Mouse (Mus musculus) forebrain, embryonic 10.5 days (tissue): ENCODE data around the gene Anapc15-ps. TPM values are rescaled to one million over a fixed set of nuclear protein-coding genes. Genes with fewer than 3 reads are reported as not detected.
A peak's percentile ranks its signal among the peaks of the same experiment; 100 is the strongest.

ENCODE experiments used
- DNase-seq: peaks from one replicate; pipeline ENCODE4 v3.0.0-alpha.2; 2017; ENCODE audit warnings: low spot score; ENCODE audit errors: extremely low spot score
- H3K27ac ChIP-seq: fragments of 300-500 bp; sonication (generic); 2 replicates; pipeline ENCODE4 v1.5.1; 2016; ENCODE audit warnings: mild to moderate bottlenecking
- H3K27me3 ChIP-seq: fragments of 300-500 bp; sonication (generic); 2 replicates; pipeline ENCODE4 v1.6.1; 2016; ENCODE audit warnings: mild to moderate bottlenecking; ENCODE audit not compliant: poor library complexity, severe bottlenecking
- H3K36me3 ChIP-seq: fragments of 300-500 bp; sonication (generic); replicated peaks from 2 replicates; pipeline ENCODE4 v1.6.1; 2016; ENCODE audit warnings: mild to moderate bottlenecking, moderate library complexity
- H3K4me1 ChIP-seq: fragments of 300-500 bp; sonication (generic); 2 replicates; pipeline ENCODE4 v1.6.1; 2016
- H3K4me3 ChIP-seq: fragments of 300-500 bp; sonication (generic); 2 replicates; pipeline ENCODE4 v1.5.1; 2016; ENCODE audit warnings: mild to moderate bottlenecking, moderate library complexity
- H3K9me3 ChIP-seq: fragments of 300-500 bp; sonication (generic); 2 replicates; pipeline ENCODE4 v1.6.1; 2016; ENCODE audit warnings: mild to moderate bottlenecking, moderate library complexity
- WGBS: fragments of 180-500 bp; shearing (Covaris S2); methylation state at CpG from one replicate; pipeline ENCODE4 v1.1.7; 2016; 5-methylcytosine and 5-hydroxymethylcytosine counted together
- polyA plus RNA-seq: library from polyadenylated mRNA; unstranded; fragments of >200 nt; fragmentation: Nextera tagmentation; extraction: Ambion mirVana; gene quantifications from 2 replicates; pipeline ENCODE4 v1.2.1, GENCODE M21; 2016

Gene Anapc15-ps
- polyA plus RNA-seq, 1 experiment from 2014 or later, result not detected

- WGBS, result 87% methylated on average over 3 of the region's 3 CpGs
- Histone ChIP-seq H3K27me3 (no peaks in the 10 kb centered on the region), H3K36me3 (no peaks in the 10 kb centered on the region), H3K9me3 (no peaks in the 10 kb centered on the region), H3K4me3 (no peak overlapping the region), H3K4me1 (peaks cover 35% of the 10 kb centered on the region), H3K27ac (no peak overlapping the region)
- DNase-seq, result no peak
These were observed 32.5 kb upstream of the Anapc15-ps start for GRCm38 (mm10) chr10:95705747-95706146.

- H3K9me3 ChIP-seq, result no peaks in the 10 kb centered on the region
- no peaks in the 10 kb centered on the region for H3K36me3 ChIP-seq
- DNase-seq, result no peak
- H3K4me3 ChIP-seq, result no peak overlapping the region
- 92% methylated on average over 6 of the region's 6 CpGs for WGBS
- peaks cover 33% of the 10 kb centered on the region for H3K4me1 ChIP-seq
- no peak overlapping the region for H3K27ac ChIP-seq
- H3K27me3 ChIP-seq, result no peaks in the 10 kb centered on the region
These were observed 31.6 kb upstream of the Anapc15-ps start for GRCm38 (mm10) chr10:95704847-95705246.

GRCm38 (mm10) chr10:95703730-95704129 is 30.5 kb upstream of the Anapc15-ps start:
- WGBS, result 89% methylated on average over 5 of the region's 5 CpGs
- H3K27me3 ChIP-seq, result no peaks in the 10 kb centered on the region
- H3K4me1 ChIP-seq, result peaks cover 22% of the 10 kb centered on the region
- no peak for DNase-seq
- no peak overlapping the region for H3K4me3 ChIP-seq
- H3K9me3 ChIP-seq, result no peaks in the 10 kb centered on the region
- H3K36me3 ChIP-seq, result no peaks in the 10 kb centered on the region
- H3K27ac ChIP-seq, result no peak overlapping the region

- H3K27ac ChIP-seq, result no peak overlapping the region
- H3K4me3 ChIP-seq, result no peak overlapping the region
- no peaks in the 10 kb centered on the region for H3K36me3 ChIP-seq
- peaks cover 19% of the 10 kb centered on the region for H3K4me1 ChIP-seq
- H3K27me3 ChIP-seq, result no peaks in the 10 kb centered on the region
- 56% methylated on average over 4 of the region's 4 CpGs for WGBS
- DNase-seq, result no peak
- no peaks in the 10 kb centered on the region for H3K9me3 ChIP-seq
These were observed 27.2 kb upstream of the Anapc15-ps start for GRCm38 (mm10) chr10:95700422-95700821.

GRCm38 (mm10) chr10:95698920-95699714 is 25.9 kb upstream of the Anapc15-ps start:
- no peaks in the 10 kb centered on the region for H3K9me3 ChIP-seq
- peaks cover 21% of the 10 kb centered on the region for H3K4me1 ChIP-seq
- no peaks in the 10 kb centered on the region for H3K27me3 ChIP-seq
- no peak overlapping the region for H3K27ac ChIP-seq
- H3K4me3 ChIP-seq, result no peak overlapping the region
- DNase-seq, result no peak
- H3K36me3 ChIP-seq, result no peaks in the 10 kb centered on the region
- WGBS, result 84% methylated on average over 8 of the region's 8 CpGs

GRCm38 (mm10) chr10:95696253-95696641 is 23.0 kb upstream of the Anapc15-ps start:
- Histone ChIP-seq H3K4me1 (peaks cover 21% of the 10 kb centered on the region), H3K27ac (no peak overlapping the region), H3K27me3 (no peaks in the 10 kb centered on the region), H3K36me3 (no peaks in the 10 kb centered on the region), H3K4me3 (no peak overlapping the region), H3K9me3 (no peaks in the 10 kb centered on the region)
- DNase-seq, result no peak
- 54% methylated on average over 3 of the region's 3 CpGs for WGBS

DNA sequence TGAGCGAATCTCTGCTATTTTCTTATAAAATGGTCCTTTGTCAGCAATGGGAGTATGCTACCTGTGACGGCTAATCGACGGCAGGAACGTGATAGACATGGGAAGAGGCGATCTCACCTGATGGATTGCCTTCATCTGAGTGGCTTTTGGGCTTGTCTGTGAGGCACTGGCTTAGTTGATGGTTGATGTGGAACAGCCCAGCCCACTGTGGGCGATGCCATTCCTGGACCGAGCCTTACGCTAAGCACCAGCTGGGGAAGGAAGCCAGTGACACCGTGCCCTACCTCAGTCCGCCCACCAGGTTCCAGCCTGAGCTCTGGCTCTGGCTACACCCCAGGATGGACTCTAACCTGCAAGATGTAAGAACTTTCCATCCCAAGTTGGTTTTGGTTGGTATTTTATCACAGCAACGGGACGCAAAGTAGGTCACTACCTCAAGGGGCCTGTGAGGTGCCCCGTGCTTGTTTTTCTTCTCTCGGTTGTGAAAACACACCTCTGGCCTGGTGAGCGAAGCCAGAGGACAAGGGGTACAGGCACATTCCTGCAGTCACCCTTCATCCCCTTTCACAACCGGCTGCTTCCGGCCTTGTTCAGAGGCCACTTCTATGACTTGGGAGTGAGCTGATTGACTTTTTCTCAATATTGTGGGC is 22.5 kb upstream of the Anapc15-ps start:
- no peak for DNase-seq

DNA sequence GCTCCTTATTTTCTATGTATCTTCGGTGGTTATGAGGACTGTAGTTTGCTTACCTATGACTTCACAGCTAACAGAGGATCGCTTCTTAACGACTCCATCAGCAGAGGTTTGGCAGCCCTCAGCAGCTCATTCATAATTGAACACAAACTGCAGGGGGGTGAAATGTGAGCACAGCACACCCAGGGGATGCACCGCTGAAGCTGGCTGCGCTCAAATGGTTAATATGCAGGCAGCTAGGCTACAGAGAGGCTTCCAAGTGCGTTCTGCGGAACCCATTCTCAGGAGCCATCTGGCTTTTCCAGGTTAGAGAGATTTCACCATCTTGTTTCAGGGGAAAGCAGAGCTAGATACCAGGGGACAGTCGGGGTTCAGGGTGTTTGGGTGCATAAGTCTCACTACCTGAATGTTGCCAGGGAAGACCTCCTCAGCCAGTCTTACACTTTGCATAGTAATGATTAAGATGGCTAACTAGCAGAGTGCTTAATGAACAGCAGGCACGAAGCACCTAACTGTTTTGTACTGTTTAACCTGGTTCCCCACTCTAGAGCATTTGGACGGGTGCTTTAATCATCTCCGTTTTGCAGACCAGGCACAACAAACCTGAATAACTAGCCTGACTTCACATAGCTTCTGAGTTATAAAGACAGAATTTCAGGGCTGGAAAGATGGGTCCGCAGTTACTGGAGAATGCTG is 21.5 kb upstream of the Anapc15-ps start:
- Histone ChIP-seq H3K4me1 (peaks cover 12% of the 10 kb centered on the region), H3K27me3 (no peaks in the 10 kb centered on the region), H3K36me3 (no peaks in the 10 kb centered on the region), H3K4me3 (no peak overlapping the region), H3K27ac (no peak overlapping the region), H3K9me3 (no peaks in the 10 kb centered on the region)
- 77% methylated on average over 12 of the region's 12 CpGs for WGBS
- DNase-seq, result no peak

More for the DNA sequence above, 22.5 kb upstream of the Anapc15-ps start:
- WGBS, result 85% methylated on average over 18 of the region's 18 CpGs
- Histone ChIP-seq H3K27me3 (no peaks in the 10 kb centered on the region), H3K4me1 (peaks cover 19% of the 10 kb centered on the region), H3K27ac (0 out of 2 replicates have a peak overlapping the region, but pooled peaks have one; percentile 3), H3K36me3 (no peaks in the 10 kb centered on the region), H3K4me3 (no peak overlapping the region), H3K9me3 (no peaks in the 10 kb centered on the region)

- Histone ChIP-seq H3K4me3 (no peak overlapping the region), H3K27ac (no peak overlapping the region), H3K27me3 (no peaks in the 10 kb centered on the region), H3K9me3 (no peaks in the 10 kb centered on the region), H3K36me3 (no peaks in the 10 kb centered on the region), H3K4me1 (peaks cover 15% of the 10 kb centered on the region)
- WGBS, result 98% methylated on average over 4 of the region's 4 CpGs
- no peak for DNase-seq
These were observed 18.1 kb upstream of the Anapc15-ps start for GRCm38 (mm10) chr10:95691347-95691746.

GRCm38 (mm10) chr10:95689833-95690232 is 16.6 kb upstream of the Anapc15-ps start:
- WGBS, result 97% methylated on average over 1 of the region's 1 CpGs
- no peak overlapping the region for H3K4me3 ChIP-seq
- no peaks in the 10 kb centered on the region for H3K9me3 ChIP-seq
- H3K36me3 ChIP-seq, result no peaks in the 10 kb centered on the region
- H3K27ac ChIP-seq, result no peak overlapping the region
- no peaks in the 10 kb centered on the region for H3K27me3 ChIP-seq
- peaks cover 22% of the 10 kb centered on the region for H3K4me1 ChIP-seq
- no peak for DNase-seq

DNA sequence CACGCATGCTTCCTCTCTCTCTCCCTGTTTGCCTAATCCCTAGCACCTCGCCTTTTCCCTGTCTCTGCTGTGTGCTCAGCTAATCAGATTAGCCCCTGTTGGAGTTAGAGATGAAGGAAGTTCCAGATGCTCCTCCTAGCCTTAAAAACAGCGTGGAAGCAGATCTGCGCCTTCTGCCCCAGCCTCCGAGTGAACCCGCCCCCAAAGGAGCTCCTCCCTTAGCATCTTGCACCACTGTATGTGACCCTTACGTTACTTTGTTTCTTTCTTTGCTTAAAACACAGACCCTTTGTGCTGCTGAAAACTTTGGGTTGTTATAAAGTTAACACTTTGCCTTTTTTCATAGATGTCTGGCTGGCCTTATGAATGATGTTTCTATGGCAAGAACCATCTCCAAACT is 15.8 kb upstream of the Anapc15-ps start:
- Histone ChIP-seq H3K36me3 (no peaks in the 10 kb centered on the region), H3K4me1 (peaks cover 19% of the 10 kb centered on the region), H3K4me3 (no peak overlapping the region), H3K27ac (no peak overlapping the region), H3K27me3 (no peaks in the 10 kb centered on the region), H3K9me3 (no peaks in the 10 kb centered on the region)
- no peak for DNase-seq
- 73% methylated on average over 7 of the region's 7 CpGs for WGBS

- 91% methylated on average over 21 of the region's 21 CpGs for WGBS
- H3K27ac ChIP-seq, result no peak overlapping the region
- H3K36me3 ChIP-seq, result no peaks in the 10 kb centered on the region
- H3K4me1 ChIP-seq, result peaks cover 19% of the 10 kb centered on the region
- no peak overlapping the region for H3K4me3 ChIP-seq
- no peak for DNase-seq
- no peaks in the 10 kb centered on the region for H3K9me3 ChIP-seq
- H3K27me3 ChIP-seq, result no peaks in the 10 kb centered on the region
These were observed 14.4 kb upstream of the Anapc15-ps start for GRCm38 (mm10) chr10:95687558-95688141.
